Mouse (Mus musculus) adrenal gland, postnatal 4 days (tissue): ENCODE results near the gene Olfr1320. TPM values are rescaled to one million over a fixed set of nuclear protein-coding genes. Genes with fewer than 3 reads are reported as not detected.
"Not testable (repeated sequence)": the region's sequence is repeated elsewhere in the genome, so short reads cannot be mapped to it uniquely, and the experiment has no call there.

Experiments used
- DNase-seq, 2 experiments: peaks; one replicate each; pipeline ENCODE4 v3.0.0; 2021 to 2022; ENCODE audit warnings: low spot score in 2 of 2, mixed read lengths in 2 of 2
- long read RNA-seq, 2 experiments: library from polyadenylated mRNA; stranded (forward); transcript quantifications; one replicate each; pipeline ENCODE4 v2.0.0; 2021
- total RNA-seq, 2 experiments: library from RNA; stranded (reverse); gene quantifications; 2 replicates each; pipeline ENCODE4 v1.2.3; 2021

Olfr1320 gene
- not detected for total RNA-seq
- long read RNA-seq, experiment 1 = 0 reads
- long read RNA-seq, experiment 2 = 0 reads

- DNase-seq = no peak
Measured at GRCm38 (mm10) chrX:49672033-49672432, at the start of gene Olfr1320. Gene Olfr1320, plus strand, starts transcription at chrX:49672333.

- DNase-seq = no peak
Measured at GRCm38 (mm10) chrX:49627566-49627965, 44.6 kb upstream of the Olfr1320 start.

- no peak for DNase-seq
Measured at GRCm38 (mm10) chrX:49631195-49631594, 40.9 kb upstream of the Olfr1320 start.

GRCm38 (mm10) chrX:49660781-49661180, 11.4 kb upstream of the Olfr1320 start:
- not testable (repeated sequence) for DNase-seq

Other genes with a start within 250 kb of the Olfr1320 start
- 10 to 100 TPM in 1 of 2 experiments, 1 to 10 TPM in 1; 8.4 to 14.4 TPM for gene Arhgap36, start 208.4 kb upstream of the Olfr1320 start, total RNA-seq
- gene Olfr1321, start 62.7 kb downstream of the Olfr1320 start, total RNA-seq = not detected
- gene Igsf1, start 125.4 kb downstream of the Olfr1320 start, total RNA-seq = 10 to 100 TPM in 1 of 2 experiments, 1 to 10 TPM in 1; 7.2 to 12.4 TPM
- gene Olfr1322, start 219.2 kb downstream of the Olfr1320 start, total RNA-seq = not detected